Mouse (Mus musculus): ENCODE measurements around the gene Xpo6.

The Xpo6 gene

GRCm38 (mm10) chr7:126200178-126200996 lies at the start of gene Xpo6:
TSS of gene Xpo6 (minus strand) at chr7:126200501.
- DNase-seq (ENCODE audit: low read depth, low spot score): peak; percentile 96

DNA sequence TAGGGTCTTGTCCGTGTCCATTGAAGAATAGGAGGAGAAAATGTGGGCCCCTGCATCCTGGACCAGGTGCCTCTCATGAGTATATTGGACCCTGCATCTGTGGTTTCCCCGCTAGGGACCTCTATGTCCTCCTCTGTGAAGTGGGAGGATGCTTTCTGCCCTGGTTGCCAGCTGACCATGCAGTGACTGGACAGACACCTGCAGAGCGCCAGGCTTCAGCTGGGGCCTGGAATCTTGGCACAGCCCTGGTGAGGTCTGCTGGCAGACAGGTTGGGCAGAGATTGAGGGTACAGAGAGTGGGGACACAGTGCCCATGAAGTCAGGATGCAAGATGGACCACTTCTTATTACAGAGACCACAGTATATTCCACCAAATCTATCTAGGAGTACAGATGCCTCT lies 49.7 kb upstream of the Xpo6 start:
- no peak for DNase-seq (ENCODE audit: low read depth, low spot score)

DNA sequence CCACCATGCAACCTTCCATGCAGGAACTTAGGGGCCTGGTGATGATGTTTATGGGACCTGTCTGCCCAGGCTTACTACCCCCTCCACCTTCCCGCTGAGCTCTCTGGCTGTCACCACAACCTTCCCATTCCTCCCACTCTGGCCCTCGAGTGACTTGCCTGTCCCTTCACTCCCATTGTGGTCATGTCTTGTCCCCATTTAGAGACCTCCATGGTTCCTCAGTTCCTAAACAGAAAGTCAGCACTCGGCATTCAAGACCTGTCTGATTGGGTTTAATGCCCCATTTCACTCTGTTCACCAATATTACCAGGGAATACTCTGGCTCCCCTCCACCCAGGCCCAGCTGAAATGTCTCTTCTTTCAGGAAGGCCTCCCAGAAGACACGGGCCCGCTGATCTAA lies 48.8 kb upstream of the Xpo6 start:
- no peak for DNase-seq (ENCODE audit: low read depth, low spot score)

GRCm38 (mm10) chr7:126248641-126249141 lies 48.4 kb upstream of the Xpo6 start:
- no peak for DNase-seq (ENCODE audit: low read depth, low spot score)

DNA sequence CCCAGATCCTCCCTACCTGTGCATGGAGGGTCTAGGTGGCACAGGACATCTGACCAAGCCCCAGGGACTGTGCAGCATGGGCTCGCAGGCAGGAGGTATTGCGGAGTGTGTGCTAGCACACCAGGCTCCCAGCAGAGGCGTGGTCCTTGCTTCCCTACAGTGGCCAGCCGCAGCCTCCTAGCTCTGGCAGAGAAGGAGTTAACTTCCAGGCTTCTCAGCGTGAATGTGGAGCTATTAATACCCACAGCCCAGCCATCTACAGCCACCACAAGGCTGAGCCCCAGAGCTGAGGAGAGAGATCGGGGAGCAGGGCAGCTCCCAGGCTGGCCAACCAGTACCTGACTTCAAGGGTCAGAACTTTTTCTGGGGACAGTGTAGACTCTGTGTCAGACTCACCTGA lies 47.8 kb upstream of the Xpo6 start:
- DNase-seq (ENCODE audit: low read depth, low spot score): no peak

GRCm38 (mm10) chr7:126244168-126244750 lies 44.0 kb upstream of the Xpo6 start:
- peak; percentile 72 for DNase-seq (ENCODE audit: low read depth, low spot score)

DNA sequence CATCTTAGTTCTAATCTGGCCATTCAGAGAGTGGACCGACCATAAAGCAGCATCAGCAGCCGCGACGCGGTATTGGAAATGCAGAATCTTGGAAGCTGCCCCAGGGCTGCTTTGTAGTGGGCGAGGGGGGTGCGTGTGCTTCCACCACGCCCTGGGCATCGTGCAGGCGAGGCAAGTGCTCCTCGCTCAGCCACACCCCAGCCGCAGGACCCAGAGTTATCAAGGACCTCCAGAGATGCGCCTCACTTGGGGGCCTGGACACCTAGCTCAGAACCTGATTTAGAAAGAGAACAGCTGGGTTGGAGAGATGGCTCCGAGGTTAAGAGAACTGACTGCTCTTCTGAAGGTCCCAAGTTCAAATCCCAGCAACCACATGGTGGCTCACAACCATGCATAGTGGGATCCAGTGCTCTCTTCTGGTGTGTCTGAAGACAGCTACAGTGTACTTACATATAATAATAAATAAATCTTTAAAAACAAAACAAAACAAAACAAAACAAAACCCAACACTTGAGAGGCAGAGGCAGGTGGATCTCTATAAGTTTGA lies 40.6 kb upstream of the Xpo6 start:
- no peak for DNase-seq (ENCODE audit: low read depth, low spot score)

GRCm38 (mm10) chr7:126236794-126237192 lies 36.5 kb upstream of the Xpo6 start:
- no peak for DNase-seq (ENCODE audit: low read depth, low spot score)

- no peak for DNase-seq (ENCODE audit: low read depth, low spot score)
Measured at GRCm38 (mm10) chr7:126236083-126236793, 35.9 kb upstream of the Xpo6 start.

DNA sequence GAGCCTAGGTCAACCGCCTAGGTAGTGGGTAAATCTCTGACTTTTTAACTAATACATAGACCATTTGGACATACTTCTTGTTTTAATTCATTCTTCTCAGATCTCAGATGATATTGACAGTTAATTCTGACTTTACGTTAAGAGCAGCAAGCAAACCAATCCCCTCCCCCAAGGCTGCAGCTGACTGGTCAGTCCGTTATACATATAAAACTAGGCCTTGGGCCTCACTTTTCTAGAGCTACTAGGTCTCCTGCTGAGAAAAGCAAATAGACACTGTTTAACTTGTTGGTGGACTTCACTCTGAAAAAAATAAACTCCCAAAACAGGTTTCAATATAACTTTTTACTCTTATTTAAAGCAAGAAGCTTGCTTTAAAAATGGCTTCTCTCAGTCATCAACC lies 34.3 kb upstream of the Xpo6 start:
- no peak for DNase-seq (ENCODE audit: low read depth, low spot score)

DNA sequence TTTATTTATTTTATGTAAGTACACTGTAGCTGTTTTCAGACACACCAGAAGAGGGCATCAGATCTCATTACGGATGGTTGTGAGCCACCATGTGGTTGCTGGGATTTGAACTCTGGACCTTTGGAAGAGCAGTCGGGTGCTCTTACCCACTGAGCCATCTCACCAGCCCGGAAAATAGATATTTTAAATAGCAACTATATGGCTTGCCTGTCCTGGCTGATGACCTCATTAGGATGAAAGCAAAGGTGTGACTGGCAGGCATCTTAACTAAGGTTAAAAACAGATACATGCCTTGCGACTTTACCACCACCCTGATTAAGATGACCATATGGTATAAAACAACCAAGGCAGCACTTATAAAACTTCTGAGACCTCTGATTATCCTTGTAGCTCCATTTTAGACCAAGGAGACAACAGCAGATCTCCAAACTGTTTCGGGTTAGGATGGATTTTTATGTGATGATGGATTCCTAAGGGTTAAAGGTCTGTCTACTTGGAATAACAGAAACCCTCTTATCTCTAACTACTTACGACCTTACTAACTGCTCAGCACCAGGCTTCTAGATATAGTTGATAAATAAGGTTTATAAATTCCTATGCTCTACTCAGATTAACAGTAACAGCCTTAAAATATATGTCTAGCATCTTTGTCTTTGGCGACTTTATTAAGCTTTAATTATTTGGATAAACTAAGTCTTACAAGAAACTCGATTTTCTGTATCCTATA lies 32.2 kb upstream of the Xpo6 start:
- no peak for DNase-seq (ENCODE audit: low read depth, low spot score)

- DNase-seq (ENCODE audit: low read depth, low spot score): no peak
Measured at GRCm38 (mm10) chr7:126230357-126231148, 30.3 kb upstream of the Xpo6 start.

DNA sequence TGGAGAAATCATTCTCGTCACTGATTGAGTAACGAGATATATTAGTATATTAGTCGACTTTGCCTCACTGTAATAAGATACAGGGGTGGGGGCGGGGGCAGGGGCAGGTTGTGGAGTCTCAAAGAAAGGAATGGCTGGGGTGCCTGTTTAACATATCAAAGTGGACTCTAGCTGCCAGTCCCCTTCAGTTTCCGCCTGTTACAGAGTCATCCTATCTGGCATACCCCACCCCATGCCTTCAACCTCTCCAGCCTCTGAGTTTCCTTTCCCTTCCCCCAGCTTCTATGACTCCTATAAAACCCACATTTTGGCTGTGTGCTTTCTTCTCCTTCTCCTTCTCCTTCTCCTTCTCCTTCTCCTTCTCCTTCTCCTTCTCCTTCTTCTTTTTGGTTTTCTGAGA lies 25.8 kb upstream of the Xpo6 start:
- peak; percentile 86 for DNase-seq (ENCODE audit: low read depth, low spot score)

- DNase-seq (ENCODE audit: low read depth, low spot score): no peak
Measured at GRCm38 (mm10) chr7:126222753-126223152, 22.5 kb upstream of the Xpo6 start.

GRCm38 (mm10) chr7:126220611-126221010 lies 20.3 kb upstream of the Xpo6 start:
- peak; percentile 72 for DNase-seq (ENCODE audit: low read depth, low spot score)

DNA sequence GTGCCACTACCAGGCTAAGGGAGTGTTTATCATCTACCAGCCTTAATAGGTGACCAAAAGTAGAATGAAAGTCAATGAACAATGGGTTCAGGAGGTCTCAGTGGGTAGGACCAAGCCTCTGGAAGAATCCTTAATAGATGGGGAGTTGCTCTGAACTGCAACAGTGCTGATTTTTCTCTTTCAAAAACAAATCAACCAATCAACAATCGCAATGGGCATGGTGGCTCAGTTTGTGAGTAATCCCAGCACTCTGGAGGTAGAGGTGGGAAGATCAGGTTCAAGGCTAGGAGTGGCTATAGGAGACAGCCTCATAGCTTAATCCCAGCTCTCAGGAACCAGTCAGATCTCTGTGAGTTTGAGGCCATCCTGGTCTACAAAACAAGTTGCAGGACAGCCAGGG lies 18.0 kb upstream of the Xpo6 start:
- peak; percentile 85 for DNase-seq (ENCODE audit: low read depth, low spot score)

- DNase-seq (ENCODE audit: low read depth, low spot score): peak; percentile 75
Measured at GRCm38 (mm10) chr7:126216867-126217266, 16.6 kb upstream of the Xpo6 start.

- no peak for DNase-seq (ENCODE audit: low read depth, low spot score)
Measured at GRCm38 (mm10) chr7:126210856-126211255, 10.6 kb upstream of the Xpo6 start.

DNA sequence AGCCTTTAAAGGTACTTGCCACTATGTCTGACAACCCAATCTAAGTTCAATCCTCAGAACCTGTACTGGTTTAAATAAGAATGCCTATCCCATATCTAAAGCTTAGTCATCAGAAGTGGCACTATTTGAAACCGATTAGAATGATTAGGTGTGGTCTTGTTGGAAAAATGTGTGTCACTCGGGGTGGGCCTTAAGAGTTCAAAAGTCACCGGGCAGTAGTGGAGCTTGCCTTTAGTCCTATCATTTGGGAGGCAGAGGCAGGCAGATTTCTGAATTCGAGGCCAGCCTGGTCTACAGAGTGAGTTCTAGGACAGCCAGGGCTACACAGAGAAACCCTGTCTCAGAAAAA lies 670 bp upstream of the Xpo6 start:
- DNase-seq (ENCODE audit: low read depth, low spot score): no peak

DNA sequence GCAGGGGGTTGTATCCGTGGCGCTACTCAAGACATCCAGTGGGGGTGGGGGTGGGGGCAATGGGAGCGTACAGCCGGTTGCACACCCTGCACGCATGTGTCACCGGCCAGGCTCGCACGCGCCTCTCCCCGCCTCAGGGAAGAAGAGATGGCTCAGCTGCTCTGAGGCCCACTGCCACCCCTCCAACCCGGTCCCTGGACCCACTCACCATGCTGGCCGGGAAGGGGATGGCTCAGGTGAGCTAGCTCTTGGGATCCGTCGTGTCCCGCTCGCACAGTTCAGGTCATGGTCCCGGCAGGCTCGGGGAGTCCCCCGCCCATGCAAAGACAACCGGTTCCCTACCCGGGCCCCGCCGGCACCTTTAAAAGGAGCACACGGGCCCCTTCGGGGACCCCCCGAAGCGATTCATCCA lies 604 bp downstream of the Xpo6 start:
- DNase-seq (ENCODE audit: low read depth, low spot score): peak; percentile 78

- no peak for DNase-seq (ENCODE audit: low read depth, low spot score)
Measured at GRCm38 (mm10) chr7:126198926-126199325, 1.4 kb downstream of the Xpo6 start.
